Mouse (Mus musculus) thymus, adult 2 months (tissue): Measurements from ENCODE around the gene Bcas3.

Experiments
- CTCF ChIP-seq: fragments of 200-500 bp; IDR thresholded peaks from 2 replicates; pipeline ENCODE4 v1.5.1; 2012; ENCODE audit warnings: mild to moderate bottlenecking, control low read depth, low read length, moderate library complexity, borderline replicate concordance; ENCODE audit not compliant: control insufficient read depth, poor library complexity, insufficient read depth; ENCODE audit errors: extremely low read depth
- POLR2A ChIP-seq: fragments of 200-500 bp; IDR thresholded peaks from 2 replicates; pipeline ENCODE4 v1.6.1; 2012; ENCODE audit warnings: mild to moderate bottlenecking, low read length, control low read depth, moderate library complexity; ENCODE audit not compliant: control insufficient read depth, poor library complexity, insufficient read depth; ENCODE audit errors: extremely low read depth

- TF ChIP-seq POLR2A (no peak), CTCF (no peak)
These were observed 268.5 kb downstream of the Bcas3 start for GRCm38 (mm10) chr11:85621486-85621885.
